Mouse (Mus musculus) urinary bladder, adult 18-20 months (tissue): ENCODE results near the gene Tada2b.

Experiments
- DNase-seq, 2 experiments: peaks; one replicate each; pipeline ENCODE4 v3.0.0; 2022; ENCODE audit warnings: low spot score in 2 of 2, mixed read lengths in 2 of 2

Gene Tada2b

GRCm38 (mm10) chr5:36480398-36480797 lies 3.7 kb downstream of the Tada2b start:
- DNase-seq: no peak

GRCm38 (mm10) chr5:36479735-36480134 lies 4.3 kb downstream of the Tada2b start:
- no peak for DNase-seq

- no peak for DNase-seq
Measured at GRCm38 (mm10) chr5:36478540-36479420, 5.3 kb downstream of the Tada2b start.

- no peak for DNase-seq
Measured at GRCm38 (mm10) chr5:36477486-36477885, 6.6 kb downstream of the Tada2b start.

GRCm38 (mm10) chr5:36474283-36474682 lies 9.8 kb downstream of the Tada2b start:
- no peak for DNase-seq

- no peak for DNase-seq
Measured at GRCm38 (mm10) chr5:36472876-36473655, 11.0 kb downstream of the Tada2b start.

GRCm38 (mm10) chr5:36471206-36471605 lies 12.9 kb downstream of the Tada2b start:
- no peak for DNase-seq

GRCm38 (mm10) chr5:36465889-36466288 lies 18.2 kb downstream of the Tada2b start:
- no peak for DNase-seq

GRCm38 (mm10) chr5:36464709-36465661 lies 19.1 kb downstream of the Tada2b start, which contains the start of gene Grpel1:
TSS of gene Grpel1 (plus strand) at chr5:36464998.
- peak; percentile 91 to 99 for DNase-seq

GRCm38 (mm10) chr5:36463391-36463790 lies 20.7 kb downstream of the Tada2b start:
- DNase-seq: no peak

GRCm38 (mm10) chr5:36462810-36463209 lies 21.3 kb downstream of the Tada2b start:
- DNase-seq: peak; percentile 64 to 90

GRCm38 (mm10) chr5:36461231-36461630 lies 22.9 kb downstream of the Tada2b start:
- no peak for DNase-seq

GRCm38 (mm10) chr5:36460712-36461111 lies 23.4 kb downstream of the Tada2b start:
- DNase-seq: no peak

GRCm38 (mm10) chr5:36458926-36459325 lies 25.2 kb downstream of the Tada2b start:
- no peak for DNase-seq

- DNase-seq: no peak
Measured at GRCm38 (mm10) chr5:36457706-36458105, 26.4 kb downstream of the Tada2b start.

- no peak for DNase-seq
Measured at GRCm38 (mm10) chr5:36452821-36453220, 31.3 kb downstream of the Tada2b start.

GRCm38 (mm10) chr5:36451872-36452389 lies 32.2 kb downstream of the Tada2b start:
- DNase-seq: no peak

GRCm38 (mm10) chr5:36451119-36451518 lies 33.0 kb downstream of the Tada2b start:
- no peak for DNase-seq

- no peak for DNase-seq
Measured at GRCm38 (mm10) chr5:36449710-36450358, 34.3 kb downstream of the Tada2b start.

- DNase-seq: no peak
Measured at GRCm38 (mm10) chr5:36447872-36448271, 36.2 kb downstream of the Tada2b start.
